Mouse (Mus musculus) midbrain, embryonic 14.5 days (tissue): ENCODE results near the gene Btg2. TPM values are rescaled to one million over a fixed set of nuclear protein-coding genes. Genes with fewer than 3 reads are reported as not detected.

ENCODE experiments used
- ATAC-seq: fragments of 200-750 bp; cut with Nextera tagmentation; 2 replicates; pipeline ENCODE4 v1.8.0; 2017; ENCODE audit warnings: moderate number of reproducible peaks, moderate library complexity; ENCODE audit not compliant: low FRiP score, low TSS enrichment
- DNase-seq: peaks from one replicate; pipeline ENCODE4 v3.0.0-alpha.2; 2015
- H3K27ac ChIP-seq: fragments of 300-500 bp; sonication (generic); replicated peaks from 2 replicates; pipeline ENCODE4 v1.5.1; 2014; ENCODE audit warnings: mild to moderate bottlenecking, low read depth, low read length, moderate library complexity
- H3K27me3 ChIP-seq: fragments of 300-500 bp; sonication (generic); 2 replicates; pipeline ENCODE4 v1.6.1; 2014; ENCODE audit warnings: low read length, control low read depth, mixed read lengths; ENCODE audit not compliant: control insufficient read depth, insufficient read depth
- H3K36me3 ChIP-seq: fragments of 300-500 bp; sonication (generic); 2 replicates; pipeline ENCODE4 v1.6.1; 2014; ENCODE audit warnings: low read length, control low read depth; ENCODE audit not compliant: control insufficient read depth, insufficient read depth
- H3K4me1 ChIP-seq: fragments of 300-500 bp; sonication (generic); 2 replicates; pipeline ENCODE4 v1.6.1; 2014; ENCODE audit warnings: mild to moderate bottlenecking, antibody characterized with exemption, low read length, control low read depth; ENCODE audit not compliant: control insufficient read depth, insufficient read depth
- H3K4me2 ChIP-seq: fragments of 300-500 bp; sonication (generic); 2 replicates; pipeline ENCODE4 v1.6.1; 2014; ENCODE audit warnings: mild to moderate bottlenecking, low read length, moderate library complexity
- H3K4me3 ChIP-seq: fragments of 300-500 bp; sonication (generic); replicated peaks from 2 replicates; pipeline ENCODE4 v1.5.1; 2014; ENCODE audit warnings: low read depth, low read length
- H3K9ac ChIP-seq: fragments of 300-500 bp; sonication (generic); replicated peaks from 2 replicates; pipeline ENCODE4 v1.6.1; 2014; ENCODE audit warnings: mild to moderate bottlenecking, low read length, moderate library complexity
- H3K9me3 ChIP-seq: fragments of 300-500 bp; sonication (generic); 2 replicates; pipeline ENCODE4 v1.6.1; 2016; ENCODE audit warnings: low read length, control low read depth, mixed read lengths; ENCODE audit not compliant: control insufficient read depth
- WGBS: fragments of 180-500 bp; shearing (Covaris S2); extraction: QIAGEN DNeasy Blood & Tissue Kit; methylation state at CpG from one replicate; pipeline ENCODE4 v1.1.7; 2014; 5-methylcytosine and 5-hydroxymethylcytosine counted together
- polyA plus RNA-seq: library from polyadenylated mRNA; unstranded; fragments of >200 nt; fragmentation: Nextera tagmentation; extraction: Ambion mirVana; gene quantifications from 2 replicates; pipeline ENCODE4 v1.2.1, GENCODE M21; 2014

Btg2 gene
- polyA plus RNA-seq, 1 experiment from 2014 or later: 61.1 TPM

DNA sequence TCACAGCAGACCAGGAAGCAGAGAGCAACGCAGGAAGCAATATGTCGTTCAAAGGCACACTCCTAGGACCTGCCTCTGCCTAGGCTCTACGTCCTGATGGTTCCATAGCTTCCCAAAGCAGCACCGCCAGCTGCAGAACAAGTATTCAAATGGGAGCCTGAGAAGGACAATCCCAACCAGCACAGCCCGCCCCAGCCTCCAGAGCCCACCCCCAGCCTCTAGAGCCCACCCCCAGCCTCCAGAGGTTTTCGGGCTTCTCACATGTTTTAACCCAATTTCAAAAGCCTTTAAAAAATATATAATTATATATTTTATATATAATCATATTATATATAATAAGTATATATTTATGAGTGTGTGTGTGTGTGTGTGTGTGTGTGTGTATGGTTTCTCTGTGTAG lies 29.4 kb downstream of the Btg2 start:
- H3K4me3 ChIP-seq: no peak overlapping the region
- H3K4me2 ChIP-seq: no peak overlapping the region
- no peak overlapping the region for H3K9ac ChIP-seq
- DNase-seq: no peak
- 75% methylated on average over 6 of the region's 6 CpGs for WGBS
- H3K4me1 ChIP-seq: 0 out of 2 replicates have a peak, but pooled peaks cover 3% of the 10 kb centered on the region
- no peaks in the 10 kb centered on the region for H3K36me3 ChIP-seq
- no peak overlapping the region for H3K27ac ChIP-seq
- H3K27me3 ChIP-seq: no peaks in the 10 kb centered on the region
- ATAC-seq: no peak
- no peaks in the 10 kb centered on the region for H3K9me3 ChIP-seq

DNA sequence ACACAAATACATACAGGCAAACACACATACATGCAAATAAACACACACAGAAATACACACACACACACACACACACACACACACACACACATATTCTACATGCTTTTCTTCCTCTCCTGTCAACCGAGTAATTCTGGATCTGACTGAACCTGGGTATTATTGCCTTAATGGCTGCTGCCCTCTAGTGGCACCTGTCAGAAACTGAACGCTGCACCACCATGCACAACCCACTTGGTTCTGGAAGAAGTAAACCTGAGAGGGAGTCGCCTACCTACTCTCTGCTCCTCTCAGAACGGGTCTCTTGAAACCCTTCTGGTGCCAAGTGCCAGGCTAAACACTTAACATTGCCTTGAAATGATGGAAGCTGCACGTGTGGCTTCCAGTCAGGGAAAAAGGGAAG lies 30.2 kb downstream of the Btg2 start:
- 5% methylated on average over 5 of the region's 5 CpGs for WGBS
- H3K4me3 ChIP-seq: no peak overlapping the region
- H3K4me1 ChIP-seq: 0 out of 2 replicates have a peak, but pooled peaks cover 3% of the 10 kb centered on the region
- ATAC-seq (peak; percentile 46; the same call in 1 of the 2 replicates), DNase-seq (peak; percentile 92)
- no peak overlapping the region for H3K9ac ChIP-seq
- no peak overlapping the region for H3K4me2 ChIP-seq
- H3K27me3 ChIP-seq: no peaks in the 10 kb centered on the region
- no peaks in the 10 kb centered on the region for H3K9me3 ChIP-seq
- H3K27ac ChIP-seq: no peak overlapping the region
- H3K36me3 ChIP-seq: no peaks in the 10 kb centered on the region

DNA sequence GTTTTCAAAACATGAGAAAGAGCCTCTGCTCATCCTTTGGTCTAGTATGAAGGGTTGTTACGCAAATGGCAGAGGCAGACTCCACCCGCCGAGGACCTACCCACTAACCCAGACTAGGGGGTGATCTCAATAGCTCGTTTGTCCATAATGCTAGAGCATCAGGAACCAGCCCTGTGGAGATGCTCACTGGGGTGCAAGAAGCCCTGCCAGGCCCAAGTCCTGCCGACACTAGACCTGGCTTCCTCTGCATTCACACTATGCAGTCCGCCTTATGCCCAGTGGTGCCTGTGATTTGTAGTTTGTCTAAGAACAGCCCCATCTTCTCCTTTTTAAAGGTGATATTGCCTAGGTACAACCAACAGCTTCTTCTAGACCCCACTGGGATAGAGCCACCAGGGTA lies 31.5 kb downstream of the Btg2 start:
- no peak overlapping the region for H3K4me3 ChIP-seq
- H3K27me3 ChIP-seq: no peaks in the 10 kb centered on the region
- ATAC-seq (no peak), DNase-seq (no peak)
- 0 out of 2 replicates have a peak, but pooled peaks cover 7% of the 10 kb centered on the region for H3K4me1 ChIP-seq
- no peaks in the 10 kb centered on the region for H3K9me3 ChIP-seq
- no peak overlapping the region for H3K27ac ChIP-seq
- H3K36me3 ChIP-seq: no peaks in the 10 kb centered on the region
- WGBS: 84% methylated on average over 6 of the region's 6 CpGs
- no peak overlapping the region for H3K9ac ChIP-seq
- H3K4me2 ChIP-seq: no peak overlapping the region

DNA sequence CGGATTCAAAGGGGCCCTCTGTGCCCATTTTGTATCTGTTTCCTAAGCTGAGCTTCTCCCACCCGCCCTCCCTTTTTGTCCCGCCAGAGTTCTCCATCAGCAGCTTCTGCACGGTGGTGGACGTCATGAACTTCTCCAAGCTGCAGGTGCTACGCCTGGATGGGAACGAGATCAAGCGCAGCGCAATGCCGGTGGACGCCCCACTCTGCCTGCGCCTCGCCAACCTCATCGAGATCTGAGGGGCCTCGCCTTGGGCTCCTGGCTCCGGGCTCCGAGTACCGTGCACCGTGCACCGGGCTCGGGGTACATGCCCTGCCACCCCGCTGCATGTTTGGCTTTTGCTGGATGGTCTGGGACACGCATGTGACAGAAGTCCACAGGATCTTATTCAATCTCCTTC lies 32.5 kb downstream of the Btg2 start:
- Histone ChIP-seq H3K4me1 (0 out of 2 replicates have a peak, but pooled peaks cover 7% of the 10 kb centered on the region), H3K4me2 (peak overlapping the region; percentile 53), H3K36me3 (no peaks in the 10 kb centered on the region), H3K27me3 (no peaks in the 10 kb centered on the region), H3K27ac (no peak overlapping the region), H3K9me3 (no peaks in the 10 kb centered on the region), H3K9ac (peak overlapping the region; percentile 48), H3K4me3 (0 out of 2 replicates have a peak overlapping the region, but pooled peaks have one; percentile 12)
- ATAC-seq (no peak), DNase-seq (no peak)
- 21% methylated on average over 23 of the region's 23 CpGs for WGBS

DNA sequence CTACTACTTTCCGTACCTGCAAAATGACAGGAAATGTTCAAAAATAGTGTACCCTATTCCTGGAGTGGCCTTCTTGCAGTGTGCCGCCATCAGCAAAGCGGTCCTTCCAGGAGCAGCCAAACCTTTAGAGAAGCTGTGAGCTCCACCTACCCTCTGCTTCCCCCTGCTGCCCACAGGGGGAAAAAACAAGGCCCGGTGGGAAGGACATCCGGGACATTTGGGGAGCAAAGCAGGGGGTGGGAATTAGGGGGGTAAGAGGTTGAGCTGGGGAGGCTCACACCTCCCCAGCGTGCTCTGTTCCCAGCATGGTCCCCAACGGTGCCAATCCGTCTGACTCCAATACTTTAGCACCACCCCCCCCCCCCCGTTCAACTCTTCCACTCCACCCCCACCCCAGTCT lies 32.9 kb downstream of the Btg2 start:
- peak; percentile 67; the same call in 1 of the 2 replicates for ATAC-seq
- peak; percentile 88 for DNase-seq
- H3K9me3 ChIP-seq: no peaks in the 10 kb centered on the region
- H3K36me3 ChIP-seq: no peaks in the 10 kb centered on the region
- peak overlapping the region; percentile 53 for H3K4me2 ChIP-seq
- WGBS: 4% methylated on average over 8 of the region's 9 CpGs
- 0 out of 2 replicates have a peak overlapping the region, but pooled peaks have one; percentile 12 for H3K4me3 ChIP-seq
- H3K27me3 ChIP-seq: no peaks in the 10 kb centered on the region
- 0 out of 2 replicates have a peak, but pooled peaks cover 7% of the 10 kb centered on the region for H3K4me1 ChIP-seq
- peak overlapping the region; percentile 48 for H3K9ac ChIP-seq
- no peak overlapping the region for H3K27ac ChIP-seq

DNA sequence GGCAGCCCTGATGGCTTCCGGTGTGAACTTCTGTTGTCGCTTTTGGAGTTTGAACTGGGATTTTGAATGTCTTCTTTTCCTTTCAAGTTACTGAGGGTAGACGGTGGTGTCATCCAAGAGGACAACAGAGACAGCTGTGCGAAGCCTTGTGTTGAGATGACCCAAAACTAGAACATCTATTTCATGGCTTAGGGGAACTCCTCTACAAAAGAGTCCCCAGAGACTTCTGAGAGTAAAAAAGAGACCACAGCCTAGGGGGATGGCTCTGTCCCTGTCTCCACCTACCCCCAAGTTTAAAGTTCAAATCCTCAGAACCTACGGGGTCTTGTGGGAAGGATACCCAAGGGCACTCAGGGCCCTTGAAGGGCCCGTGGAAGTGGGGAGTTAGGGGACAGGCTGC lies 34.1 kb downstream of the Btg2 start:
- 0 out of 2 replicates have a peak, but pooled peaks cover 7% of the 10 kb centered on the region for H3K4me1 ChIP-seq
- H3K36me3 ChIP-seq: no peaks in the 10 kb centered on the region
- no peaks in the 10 kb centered on the region for H3K9me3 ChIP-seq
- no peaks in the 10 kb centered on the region for H3K27me3 ChIP-seq
- no peak overlapping the region for H3K4me2 ChIP-seq
- no peak overlapping the region for H3K9ac ChIP-seq
- ATAC-seq (no peak), DNase-seq (no peak)
- no peak overlapping the region for H3K27ac ChIP-seq
- WGBS: 92% methylated on average over 6 of the region's 6 CpGs
- no peak overlapping the region for H3K4me3 ChIP-seq

DNA sequence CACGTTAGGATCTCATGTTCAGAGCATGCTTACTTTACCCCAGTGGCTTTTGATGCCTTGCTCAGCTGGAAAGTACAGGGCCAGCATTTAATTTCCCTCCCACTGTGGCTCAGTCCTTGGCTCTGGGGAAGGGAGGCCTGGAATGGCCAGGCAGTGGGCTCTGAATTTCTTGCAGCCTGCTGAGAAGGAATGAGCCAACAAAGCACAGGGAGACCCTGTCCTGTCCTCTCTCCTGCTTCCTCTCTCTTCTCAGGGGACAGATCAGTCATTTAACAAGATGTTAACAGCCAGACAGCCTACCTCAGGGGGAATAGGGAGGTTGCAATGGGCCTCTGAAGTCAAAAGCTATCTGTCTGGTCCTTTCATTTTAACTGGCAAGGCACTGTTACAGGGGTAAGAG lies 36.6 kb downstream of the Btg2 start:
- DNase-seq (no peak), ATAC-seq (no peak)
- no peak overlapping the region for H3K27ac ChIP-seq
- H3K4me2 ChIP-seq: no peak overlapping the region
- WGBS: 12% methylated on average over 1 of the region's 1 CpGs
- H3K36me3 ChIP-seq: no peaks in the 10 kb centered on the region
- no peak overlapping the region for H3K4me3 ChIP-seq
- H3K4me1 ChIP-seq: 0 out of 2 replicates have a peak, but pooled peaks cover 7% of the 10 kb centered on the region
- no peak overlapping the region for H3K9ac ChIP-seq
- H3K9me3 ChIP-seq: no peaks in the 10 kb centered on the region
- no peaks in the 10 kb centered on the region for H3K27me3 ChIP-seq

DNA sequence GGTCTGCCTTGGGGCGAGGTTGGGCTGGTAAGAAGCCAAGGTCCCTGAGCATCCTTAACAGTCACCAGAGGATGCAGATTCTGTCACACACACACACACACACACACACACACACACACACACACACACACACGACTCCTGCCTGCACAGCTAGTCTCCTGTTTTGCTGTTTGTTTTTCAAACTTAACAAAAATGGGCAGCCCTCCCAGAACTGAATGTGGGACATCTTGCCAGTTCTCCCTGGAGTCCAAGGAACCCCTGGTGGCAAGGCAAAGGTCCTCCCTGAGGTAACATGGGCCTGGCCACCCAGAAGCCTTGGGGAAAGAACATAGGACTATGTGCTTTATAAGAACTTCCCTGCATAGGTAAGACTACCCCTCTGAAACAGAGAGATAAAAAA lies 37.0 kb downstream of the Btg2 start:
- no peaks in the 10 kb centered on the region for H3K27me3 ChIP-seq
- no peak overlapping the region for H3K4me3 ChIP-seq
- no peak overlapping the region for H3K4me2 ChIP-seq
- H3K9ac ChIP-seq: no peak overlapping the region
- H3K9me3 ChIP-seq: no peaks in the 10 kb centered on the region
- no peak for ATAC-seq
- H3K36me3 ChIP-seq: no peaks in the 10 kb centered on the region
- DNase-seq: no peak
- 60% methylated on average over 2 of the region's 2 CpGs for WGBS
- H3K27ac ChIP-seq: no peak overlapping the region
- H3K4me1 ChIP-seq: 0 out of 2 replicates have a peak, but pooled peaks cover 7% of the 10 kb centered on the region

DNA sequence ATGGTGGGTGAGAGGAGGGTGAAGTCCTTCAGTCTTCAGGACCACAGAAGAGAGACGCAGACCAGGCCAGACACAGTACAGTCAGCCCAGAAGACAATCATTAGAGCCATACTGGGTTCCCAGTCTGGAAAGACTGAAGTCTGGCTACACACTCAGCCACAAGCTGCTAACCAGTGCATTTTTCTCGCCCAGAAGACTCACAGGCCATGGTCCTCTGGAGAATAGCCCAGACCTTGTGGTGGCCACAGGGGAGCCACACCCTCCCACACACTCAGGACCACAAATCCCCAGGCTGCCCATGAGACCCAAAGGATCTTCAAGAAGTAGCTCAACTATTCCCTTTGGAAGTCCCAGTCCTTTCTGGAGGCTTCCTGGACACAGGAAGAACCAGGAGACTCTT lies 39.6 kb downstream of the Btg2 start:
- 0 out of 2 replicates have a peak, but pooled peaks cover 4% of the 10 kb centered on the region for H3K4me1 ChIP-seq
- H3K4me3 ChIP-seq: no peak overlapping the region
- DNase-seq (no peak), ATAC-seq (no peak)
- 91% methylated on average over 2 of the region's 2 CpGs for WGBS
- no peaks in the 10 kb centered on the region for H3K27me3 ChIP-seq
- H3K27ac ChIP-seq: no peak overlapping the region
- no peak overlapping the region for H3K9ac ChIP-seq
- H3K9me3 ChIP-seq: no peaks in the 10 kb centered on the region
- H3K36me3 ChIP-seq: no peaks in the 10 kb centered on the region
- H3K4me2 ChIP-seq: no peak overlapping the region
